Mouse (Mus musculus): ENCODE data around the gene Etv3. TPM values are rescaled to one million over a fixed set of nuclear protein-coding genes. Genes with fewer than 3 reads are reported as not detected.

Gene Etv3
- polyA plus RNA-seq, 1 experiment from 2014 or later = 15.7 TPM

DNA sequence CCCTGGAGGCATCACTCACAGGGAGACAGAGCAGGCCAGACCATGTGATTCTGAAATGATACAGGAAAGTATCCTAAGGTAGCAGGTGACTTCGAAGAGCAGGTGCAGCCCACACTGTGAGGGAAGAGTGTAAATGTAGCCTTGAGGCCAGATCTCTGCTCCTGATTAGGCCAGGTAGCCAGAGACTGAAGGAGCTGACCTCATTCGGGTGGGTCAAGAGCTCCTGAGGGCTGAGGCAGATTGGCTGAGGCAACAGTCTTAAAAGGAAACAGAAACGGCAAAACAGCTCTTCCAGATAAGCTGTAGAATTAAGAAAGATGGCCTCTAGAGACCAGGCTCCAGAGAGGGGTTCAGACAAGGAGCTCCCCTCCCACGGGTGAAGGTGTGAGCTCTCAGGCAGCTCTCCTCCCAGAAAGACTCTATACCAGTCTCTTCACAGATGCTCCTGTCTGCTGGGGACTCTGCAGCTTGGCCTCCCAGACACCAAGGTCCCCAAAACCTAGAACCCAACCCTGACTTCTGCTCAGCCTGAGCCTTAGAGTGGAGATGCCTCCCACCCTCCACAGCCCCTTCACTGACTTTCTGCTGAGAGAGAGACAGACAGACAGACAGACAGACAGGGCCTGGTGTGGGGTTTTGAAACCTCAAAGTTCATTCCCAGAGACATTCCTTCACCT, 20.3 kb upstream of the Etv3 start:
- Histone ChIP-seq H3K27me3 (peaks cover 12% of the 10 kb centered on the region; the same call in 1 of the 2 replicates), H3K4me2 (no peak overlapping the region), H3K4me3 (replicated peaks) (no peak overlapping the region), H3K27ac (no peak overlapping the region), H3K36me3 (no peaks in the 10 kb centered on the region), H3K9me3 (replicated peaks) (no peaks in the 10 kb centered on the region), H3K9ac (no peak overlapping the region), H3K4me1 (peaks cover 19% of the 10 kb centered on the region)
- WGBS = 46% methylated on average over 4 of the region's 4 CpGs
- no peak for ATAC-seq (replicated peaks; ENCODE audit: low FRiP score)

DNA sequence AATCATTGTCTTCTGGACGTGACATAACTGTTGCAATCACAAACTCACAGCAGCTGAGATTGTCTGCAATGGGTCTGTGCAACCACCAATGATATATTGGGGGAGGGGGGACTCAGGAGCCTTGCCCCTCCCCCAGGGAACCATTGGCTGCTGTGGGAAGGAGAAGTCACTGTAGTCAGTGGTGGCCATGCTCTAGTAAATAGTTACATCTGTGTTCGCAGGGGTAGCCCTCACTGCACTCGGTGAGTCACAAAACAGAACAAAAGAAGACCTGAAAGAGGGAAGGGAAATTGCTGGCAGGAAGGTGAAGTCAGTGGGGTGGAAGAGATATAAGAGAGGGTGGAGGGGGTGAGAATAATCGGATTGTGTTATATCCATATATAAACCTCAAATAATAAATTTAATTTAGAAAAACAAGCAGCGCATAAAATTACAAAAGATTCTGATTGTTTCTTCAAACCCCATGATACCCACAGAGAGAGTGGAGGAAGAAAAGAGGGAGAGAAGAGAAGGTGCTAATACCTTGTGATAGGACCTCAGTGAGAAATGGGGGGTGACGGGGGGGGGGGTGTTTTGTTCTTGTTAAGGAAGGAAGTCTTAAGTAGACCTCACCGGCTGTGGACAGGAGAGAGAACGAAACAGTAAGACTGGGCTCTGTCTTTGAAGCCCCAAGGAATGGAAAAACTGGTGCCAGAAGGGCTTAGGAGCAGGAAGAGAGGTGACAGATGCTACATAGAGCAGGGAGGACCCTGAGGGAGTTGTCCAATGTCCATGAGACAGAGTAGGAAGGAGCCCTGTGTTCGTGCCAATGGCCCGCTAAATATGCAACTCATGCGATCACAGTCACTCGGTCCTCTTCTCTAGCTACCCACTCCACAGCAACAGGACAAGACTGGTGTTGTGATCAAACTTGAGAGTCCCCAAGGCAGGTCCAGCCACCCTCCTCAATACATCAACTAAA, 18.5 kb upstream of the Etv3 start:
- WGBS = 75% methylated on average over 12 of the region's 12 CpGs
- Histone ChIP-seq H3K4me2 (no peak overlapping the region), H3K9ac (no peak overlapping the region), H3K27ac (no peak overlapping the region), H3K27me3 (peaks cover 5% of the 10 kb centered on the region; the same call in 1 of the 2 replicates), H3K36me3 (no peaks in the 10 kb centered on the region), H3K4me1 (peaks cover 14% of the 10 kb centered on the region), H3K9me3 (replicated peaks) (no peaks in the 10 kb centered on the region), H3K4me3 (replicated peaks) (no peak overlapping the region)
- no peak for ATAC-seq (replicated peaks; ENCODE audit: low FRiP score)

DNA sequence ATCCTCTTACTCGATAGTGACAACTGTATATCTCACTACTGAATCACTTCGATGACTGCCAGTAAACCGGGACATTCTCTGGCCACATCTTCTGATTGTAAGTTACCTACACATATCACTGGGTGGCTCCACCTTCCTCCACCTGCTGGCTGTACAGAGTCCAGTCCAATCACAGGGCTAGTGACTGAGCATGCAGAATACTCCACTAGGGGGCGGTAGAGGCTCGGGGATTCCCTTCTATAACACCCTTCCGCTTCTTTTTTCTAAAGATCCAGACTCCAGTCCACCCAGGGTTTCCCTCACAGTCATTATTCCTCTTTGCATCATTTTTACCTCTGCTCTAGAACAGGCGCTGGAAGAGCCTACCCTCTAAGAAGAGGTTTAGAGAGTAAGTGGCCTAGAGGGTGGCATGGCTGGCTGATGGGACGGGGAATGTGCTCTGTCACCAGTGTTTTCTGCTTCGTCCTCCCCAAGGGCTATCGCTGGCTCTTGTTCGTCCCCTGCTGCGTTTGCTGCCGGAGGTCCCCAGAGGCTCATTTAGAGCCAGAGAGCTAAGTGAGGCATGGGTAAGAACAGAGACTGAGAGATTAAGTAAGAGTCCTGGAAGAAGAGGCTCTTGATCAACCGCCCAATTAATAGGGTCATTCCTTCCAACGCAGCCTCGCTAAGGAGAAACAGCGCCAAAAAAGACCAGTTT, 16.9 kb upstream of the Etv3 start:
- H3K9ac ChIP-seq = no peak overlapping the region
- peaks cover 21% of the 10 kb centered on the region for H3K4me1 ChIP-seq
- peak overlapping the region; percentile 47 for H3K4me2 ChIP-seq
- H3K4me3 ChIP-seq (replicated peaks) = peak overlapping the region; percentile 9
- H3K27me3 ChIP-seq = no peaks in the 10 kb centered on the region; the same call in 1 of the 2 replicates
- peak; percentile 76 for ATAC-seq (replicated peaks; ENCODE audit: low FRiP score)
- no peaks in the 10 kb centered on the region for H3K36me3 ChIP-seq
- no peaks in the 10 kb centered on the region for H3K9me3 ChIP-seq (replicated peaks)
- no peak overlapping the region for H3K27ac ChIP-seq
- 32% methylated on average over 17 of the region's 17 CpGs for whole genome bisulfite sequencing

DNA sequence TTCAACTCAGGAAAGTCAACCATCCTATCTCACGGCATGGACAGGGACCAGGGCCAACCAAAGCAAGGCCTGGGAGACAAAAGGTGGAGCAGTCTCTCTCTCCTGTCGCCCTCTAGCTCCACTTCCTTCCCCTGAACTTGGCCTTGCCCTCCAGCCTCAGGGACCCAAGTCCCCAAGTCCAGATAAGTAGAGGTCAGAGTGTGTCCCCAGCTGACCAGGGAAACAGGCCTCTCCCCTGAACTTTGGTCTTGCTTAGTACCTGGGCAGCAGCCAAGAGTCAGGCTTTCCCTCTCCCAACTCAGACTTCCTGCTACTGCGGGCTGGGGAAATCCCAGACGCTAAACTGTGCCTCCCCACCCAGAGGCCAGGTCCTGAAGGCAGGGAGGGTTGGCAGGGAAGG, 16.1 kb upstream of the Etv3 start:
- no peaks in the 10 kb centered on the region for H3K36me3 ChIP-seq
- no peaks in the 10 kb centered on the region; the same call in 1 of the 2 replicates for H3K27me3 ChIP-seq
- H3K9ac ChIP-seq = no peak overlapping the region
- no peak overlapping the region for H3K4me2 ChIP-seq
- H3K9me3 ChIP-seq (replicated peaks) = no peaks in the 10 kb centered on the region
- H3K27ac ChIP-seq = 0 out of 2 replicates have a peak overlapping the region, but pooled peaks have one; percentile 9
- 41% methylated on average over 4 of the region's 4 CpGs for WGBS
- no peak overlapping the region for H3K4me3 ChIP-seq (replicated peaks)
- H3K4me1 ChIP-seq = peaks cover 21% of the 10 kb centered on the region
- ATAC-seq (replicated peaks; ENCODE audit: low FRiP score) = no peak

DNA sequence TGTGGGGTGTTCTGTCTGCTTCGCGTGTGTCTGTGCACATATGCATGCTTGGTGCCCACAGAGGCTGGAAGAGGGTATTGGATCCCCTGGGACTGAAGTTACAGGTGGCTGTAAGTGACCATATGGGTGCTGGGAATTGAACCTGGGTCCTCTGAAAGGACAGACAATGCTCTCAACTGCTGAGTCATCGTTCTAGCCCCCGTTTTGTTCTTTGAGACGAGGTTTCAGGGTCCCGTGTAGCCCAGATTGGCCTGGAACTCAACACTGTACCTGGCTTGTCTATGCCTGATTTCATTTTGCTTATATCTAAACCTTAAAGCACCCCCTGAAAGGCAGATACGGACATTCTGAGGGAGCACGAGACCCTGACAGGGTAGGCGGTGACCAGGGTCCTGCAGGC, 14.4 kb upstream of the Etv3 start:
- no peak for ATAC-seq (replicated peaks; ENCODE audit: low FRiP score)
- 91% methylated on average over 9 of the region's 9 CpGs for WGBS
- no peak overlapping the region for H3K9ac ChIP-seq

DNA sequence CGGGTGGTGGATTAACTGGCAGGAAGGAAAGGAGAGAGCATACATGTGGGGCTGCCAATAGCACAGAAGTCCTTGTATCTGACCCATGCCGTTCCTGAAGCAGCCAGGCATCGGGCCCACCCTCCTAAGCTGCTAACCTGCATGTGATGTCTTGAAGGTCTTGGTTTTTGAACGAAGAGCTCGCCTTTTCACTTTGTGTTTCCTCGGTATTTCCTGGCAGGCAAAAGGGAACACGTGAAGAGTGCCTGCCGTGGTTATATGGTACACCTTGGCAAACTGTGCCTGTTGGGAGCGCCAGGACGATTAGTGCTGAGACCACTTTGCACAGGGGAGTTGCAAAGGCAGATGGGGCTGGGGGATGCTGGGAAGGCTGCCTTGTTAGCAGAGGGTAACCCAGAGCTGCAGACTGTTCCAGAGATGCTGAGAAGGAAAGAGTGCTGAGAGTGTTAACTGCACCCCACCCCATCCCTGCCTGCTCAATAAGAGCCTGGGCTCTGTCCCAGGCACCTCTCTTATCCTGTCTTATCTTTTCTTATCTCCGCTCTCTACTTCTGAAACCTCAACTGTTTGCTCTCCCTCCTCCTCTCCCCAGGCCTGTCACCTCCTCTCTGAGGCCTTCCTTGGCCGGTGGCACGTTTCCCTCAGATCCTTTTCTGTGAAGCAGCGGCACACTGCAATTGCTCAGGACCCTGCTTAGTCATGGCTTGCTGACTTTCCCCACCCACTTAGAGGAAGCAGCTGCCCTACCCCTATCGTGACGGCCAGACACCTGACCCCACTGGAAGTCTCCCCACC, 13.0 kb upstream of the Etv3 start:
- Histone ChIP-seq H3K27ac (no peak overlapping the region), H3K27me3 (no peaks in the 10 kb centered on the region), H3K4me2 (no peak overlapping the region), H3K9ac (no peak overlapping the region), H3K4me3 (replicated peaks) (no peak overlapping the region), H3K9me3 (replicated peaks) (no peaks in the 10 kb centered on the region), H3K36me3 (no peaks in the 10 kb centered on the region), H3K4me1 (peaks cover 26% of the 10 kb centered on the region)
- WGBS = 48% methylated on average over 16 of the region's 16 CpGs
- peak; percentile 37; the same call in 1 of the 2 replicates for ATAC-seq (replicated peaks; ENCODE audit: low FRiP score)

More for the DNA sequence above, 14.4 kb upstream of the Etv3 start:
- Histone ChIP-seq H3K4me1 (peaks cover 26% of the 10 kb centered on the region), H3K9me3 (replicated peaks) (no peaks in the 10 kb centered on the region), H3K27ac (no peak overlapping the region), H3K36me3 (no peaks in the 10 kb centered on the region), H3K4me3 (replicated peaks) (no peak overlapping the region), H3K4me2 (no peak overlapping the region), H3K27me3 (no peaks in the 10 kb centered on the region)

DNA sequence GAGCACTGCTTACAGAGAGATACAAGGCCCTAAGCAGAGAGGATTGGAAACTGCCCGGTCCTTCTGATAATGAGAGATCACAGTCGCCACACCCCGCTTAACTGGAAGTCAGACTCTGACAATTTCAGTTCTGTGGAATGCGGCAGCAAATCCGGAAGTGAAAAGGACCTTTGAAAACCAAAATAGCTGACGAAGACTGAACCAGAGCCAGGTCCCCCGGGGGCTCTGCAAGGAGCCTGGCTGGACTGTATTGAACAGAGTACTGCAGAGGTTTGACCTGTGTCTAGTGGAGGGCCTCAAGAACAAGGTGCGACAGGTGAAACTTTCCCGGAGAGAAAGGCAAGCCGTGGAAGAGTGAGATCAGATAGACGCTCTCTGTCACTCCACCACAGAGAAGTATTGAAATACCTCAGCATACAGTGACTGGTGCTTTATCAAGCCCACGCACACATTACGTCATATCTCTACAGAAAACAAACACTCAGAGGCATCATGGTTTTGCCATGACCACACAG, 9.6 kb upstream of the Etv3 start:
- Histone ChIP-seq H3K27ac (no peak overlapping the region), H3K27me3 (no peaks in the 10 kb centered on the region), H3K36me3 (no peaks in the 10 kb centered on the region), H3K4me1 (peaks cover 12% of the 10 kb centered on the region), H3K4me2 (0 out of 2 replicates have a peak overlapping the region, but pooled peaks have one; percentile 16), H3K9me3 (replicated peaks) (no peaks in the 10 kb centered on the region), H3K9ac (no peak overlapping the region), H3K4me3 (replicated peaks) (no peak overlapping the region)
- ATAC-seq (replicated peaks; ENCODE audit: low FRiP score) = no peak
- 60% methylated on average over 13 of the region's 13 CpGs for WGBS

DNA sequence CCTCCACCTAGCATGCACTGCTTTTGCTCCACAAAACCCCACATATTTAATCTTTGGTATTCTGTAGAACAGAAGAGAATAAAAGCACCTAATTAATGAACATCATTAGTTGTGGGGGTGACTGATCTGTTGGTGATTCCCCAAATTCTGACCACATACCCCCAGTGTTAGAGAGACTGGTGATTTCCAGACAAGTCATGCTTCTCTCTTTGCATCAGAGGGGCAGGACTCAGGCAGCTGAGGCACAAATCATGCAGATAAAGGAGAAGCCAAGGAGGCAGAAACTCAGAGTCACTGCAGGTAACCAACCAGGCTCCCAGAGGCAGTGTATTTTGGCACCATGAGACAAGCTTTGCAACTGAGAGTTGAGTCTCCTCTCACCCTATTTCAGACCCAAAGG, 6.8 kb upstream of the Etv3 start:
- no peaks in the 10 kb centered on the region for H3K27me3 ChIP-seq
- H3K4me3 ChIP-seq (replicated peaks) = no peak overlapping the region
- H3K36me3 ChIP-seq = no peaks in the 10 kb centered on the region
- no peak overlapping the region for H3K9ac ChIP-seq
- H3K9me3 ChIP-seq (replicated peaks) = no peaks in the 10 kb centered on the region
- no peak overlapping the region for H3K4me2 ChIP-seq
- ATAC-seq (replicated peaks; ENCODE audit: low FRiP score) = no peak
- H3K27ac ChIP-seq = no peak overlapping the region
- H3K4me1 ChIP-seq = peaks cover 5% of the 10 kb centered on the region

DNA sequence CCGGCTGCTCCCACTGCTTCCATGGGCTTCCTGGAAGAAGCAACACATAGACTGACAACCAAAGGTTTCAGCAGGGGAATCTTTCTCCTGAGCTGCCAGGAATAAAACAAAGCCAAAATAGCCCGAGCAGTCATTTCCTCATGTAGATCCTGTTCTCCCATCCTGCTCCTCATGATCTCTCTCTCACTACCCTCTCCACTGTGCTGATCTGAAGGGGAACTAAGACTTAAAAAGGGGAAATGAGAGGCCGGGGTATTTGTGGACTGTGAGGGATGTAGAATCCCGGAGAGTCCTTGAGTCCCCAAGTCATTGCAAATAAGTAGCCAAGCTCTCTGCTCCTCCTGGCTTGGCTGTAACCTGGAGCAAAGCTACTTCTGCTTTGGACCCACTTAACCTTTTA, 4.1 kb upstream of the Etv3 start:
- H3K9me3 ChIP-seq (replicated peaks) = no peaks in the 10 kb centered on the region
- H3K4me1 ChIP-seq = peaks cover 4% of the 10 kb centered on the region
- WGBS = 78% methylated on average over 4 of the region's 4 CpGs
- no peak overlapping the region for H3K27ac ChIP-seq
- no peak for ATAC-seq (replicated peaks; ENCODE audit: low FRiP score)
- no peak overlapping the region for H3K4me3 ChIP-seq (replicated peaks)
- H3K36me3 ChIP-seq = no peaks in the 10 kb centered on the region
- no peak overlapping the region for H3K9ac ChIP-seq
- no peak overlapping the region for H3K4me2 ChIP-seq
- no peaks in the 10 kb centered on the region for H3K27me3 ChIP-seq

DNA sequence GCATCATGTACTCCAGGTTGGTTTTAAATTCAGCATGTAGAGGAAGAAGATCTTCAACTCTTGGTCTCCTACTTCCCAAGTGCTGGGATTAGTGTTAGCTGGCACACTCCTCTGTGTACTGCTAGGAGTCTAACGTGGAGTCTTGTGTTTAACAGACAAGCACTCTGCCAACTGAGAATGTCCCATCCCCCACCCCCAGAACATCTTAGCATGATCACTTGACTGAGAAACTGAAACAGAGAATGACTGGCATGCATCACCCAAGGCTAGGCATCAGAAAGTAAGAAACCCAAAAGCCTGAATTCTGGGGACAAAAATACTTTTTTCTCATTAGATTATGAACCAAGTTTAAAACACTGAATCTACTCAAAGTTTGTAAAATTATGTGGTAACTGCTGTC, 3.4 kb upstream of the Etv3 start:
- Histone ChIP-seq H3K4me2 (no peak overlapping the region), H3K36me3 (no peaks in the 10 kb centered on the region), H3K9ac (no peak overlapping the region), H3K4me1 (peaks cover 12% of the 10 kb centered on the region), H3K9me3 (replicated peaks) (no peaks in the 10 kb centered on the region), H3K4me3 (replicated peaks) (no peak overlapping the region), H3K27me3 (no peaks in the 10 kb centered on the region), H3K27ac (no peak overlapping the region)
- WGBS = 52% methylated on average over 1 of the region's 1 CpGs
- ATAC-seq (replicated peaks; ENCODE audit: low FRiP score) = no peak

DNA sequence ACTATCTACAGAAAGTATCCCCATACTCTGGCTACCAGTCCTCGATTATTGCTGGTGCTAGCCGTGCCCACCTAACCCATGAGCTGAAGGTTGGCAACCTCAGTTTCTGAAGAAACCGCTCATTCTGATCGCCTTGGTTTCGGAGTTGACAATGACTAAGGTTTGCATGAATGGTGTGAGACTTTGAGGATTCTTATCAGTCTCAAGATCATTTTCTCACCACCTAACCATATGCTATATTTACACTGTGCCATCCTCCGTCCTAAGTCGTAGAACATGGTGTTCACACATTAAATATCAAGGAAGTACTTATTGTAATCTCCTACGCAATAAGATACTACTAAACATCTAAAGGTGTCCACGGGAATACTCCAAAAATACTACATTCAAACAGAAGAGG, 1.5 kb upstream of the Etv3 start:
- Histone ChIP-seq H3K27me3 (no peaks in the 10 kb centered on the region), H3K4me3 (replicated peaks) (no peak overlapping the region), H3K36me3 (peaks cover 15% of the 10 kb centered on the region), H3K27ac (no peak overlapping the region), H3K4me1 (peaks cover 17% of the 10 kb centered on the region), H3K9ac (no peak overlapping the region), H3K9me3 (replicated peaks) (no peaks in the 10 kb centered on the region), H3K4me2 (no peak overlapping the region)
- 91% methylated on average over 9 of the region's 9 CpGs for WGBS
- ATAC-seq (replicated peaks; ENCODE audit: low FRiP score) = no peak
